8 mouse cellular contexts compared by ENCODE assay signal in genomic region chr9:107569270-107569669, GRCm38 (mm10). TPM values are rescaled to one million over a fixed set of nuclear protein-coding genes. Genes with fewer than 3 reads are reported as not detected.
DNase-seq lines count a peak whose midpoint lies in the region; ATAC-seq and TF ChIP-seq lines count a peak whose summit lies in the region.

No protein-coding gene starts in this region.

- no peak for DNase-seq in kidney, postnatal 4 days
- DNase-seq in midbrain, postnatal 0 days (ENCODE audit: low spot score): no peak
- no peak for DNase-seq in layer of hippocampus, postnatal 14 days (ENCODE audit: low spot score in 2 of 2)
- no peak for DNase-seq in left cerebral cortex, adult 9 months (ENCODE audit: low spot score in 2 of 2)
- DNase-seq in adrenal gland, postnatal 25 days: no peak

- WGBS in kidney, embryonic 16.5 days: 1% methylated on average over 23 of the region's 23 CpGs
- WGBS in midbrain, postnatal 0 days: under 1% methylated on average over 20 of the region's 23 CpGs

- no peak; the same call in none of the 2 replicates for ATAC-seq in kidney, embryonic 16.5 days (ENCODE audit: low FRiP score, low TSS enrichment)
- peak; percentile 19 for ATAC-seq in inflammation-experienced regulatory T-cells, adult 6 months
- peak; percentile 31 for ATAC-seq in midbrain, postnatal 0 days (ENCODE audit: low FRiP score)

- peak overlapping the region; percentile 96 for H3K27ac ChIP-seq in kidney, embryonic 16.5 days (ENCODE audit: low read length)
- H3K27ac ChIP-seq in cortical plate, adult 2 months (ENCODE audit: insufficient read depth, low read length): peak overlapping the region; percentile 81; the same call in 1 of the 2 replicates
- H3K27ac ChIP-seq in midbrain, postnatal 0 days (ENCODE audit: low read depth, low read length): peak overlapping the region; percentile 80

- TF ChIP-seq CTCF in cortical plate, adult 2 months (IDR thresholded peaks at IDR 0.05; ENCODE audit: extremely low read depth, insufficient read depth, low read length): no peak
- TF ChIP-seq CTCF in midbrain, postnatal 0 days (IDR thresholded peaks at IDR 0.05): no peak

- no peaks in the 10 kb centered on the region for H3K27me3 ChIP-seq in kidney, embryonic 16.5 days (ENCODE audit: insufficient read depth, low read length)
- H3K27me3 ChIP-seq in midbrain, postnatal 0 days (ENCODE audit: insufficient read depth, low read length): no peaks in the 10 kb centered on the region

- peak overlapping the region; percentile 85 for H3K9ac ChIP-seq in kidney, embryonic 16.5 days (replicated peaks; ENCODE audit: low read length)
- H3K9ac ChIP-seq in midbrain, postnatal 0 days (replicated peaks; ENCODE audit: low read length, poor library complexity, severe bottlenecking): peak overlapping the region; percentile 77

- H3K4me3 ChIP-seq in kidney, embryonic 16.5 days (ENCODE audit: low read length): peak overlapping the region; percentile 87
- peak overlapping the region; percentile 89 for H3K4me3 ChIP-seq in cortical plate, adult 2 months (ENCODE audit: insufficient read depth, low read length)
- H3K4me3 ChIP-seq in midbrain, postnatal 0 days (ENCODE audit: low read depth, low read length): peak overlapping the region; percentile 76

- H3K4me1 ChIP-seq in kidney, embryonic 16.5 days (ENCODE audit: insufficient read depth, low read length): peaks cover 45% of the 10 kb centered on the region
- peaks cover 7% of the 10 kb centered on the region for H3K4me1 ChIP-seq in cortical plate, adult 2 months (ENCODE audit: control insufficient read depth, insufficient read depth, low read length)
- peaks cover 20% of the 10 kb centered on the region for H3K4me1 ChIP-seq in midbrain, postnatal 0 days (ENCODE audit: insufficient read depth, low read length)

- H3K4me2 ChIP-seq in kidney, embryonic 16.5 days (replicated peaks; ENCODE audit: low read depth, low read length): peak overlapping the region; percentile 58
- H3K4me2 ChIP-seq in midbrain, postnatal 0 days (ENCODE audit: low read depth, low read length, poor library complexity, severe bottlenecking): peak overlapping the region; percentile 80

- H3K36me3 ChIP-seq in kidney, embryonic 16.5 days (ENCODE audit: insufficient read depth, low read length): peaks cover 43% of the 10 kb centered on the region
- peaks cover 23% of the 10 kb centered on the region for H3K36me3 ChIP-seq in midbrain, postnatal 0 days (ENCODE audit: insufficient read depth, low read length)

- TF ChIP-seq POLR2A in cortical plate, adult 2 months (IDR thresholded peaks at IDR 0.05; ENCODE audit: extremely low read depth, insufficient read depth, low read length): no peak

- H3K9me3 ChIP-seq in kidney, embryonic 16.5 days (ENCODE audit: low read length): no peaks in the 10 kb centered on the region
- no peaks in the 10 kb centered on the region for H3K9me3 ChIP-seq in midbrain, postnatal 0 days (ENCODE audit: low read length)

RNA-seq across cellular contexts. Expression of gene Hyal2, which starts 1.5 kb away (rescaled TPM):
- polyA plus RNA-seq in kidney, embryonic 16.5 days (2015; fragmentation: Nextera tagmentation; extraction: Ambion mirVana): 131 and 132 TPM in 2 replicates
- 9.7 and 10.3 TPM in 2 replicates for polyA plus RNA-seq in cortical plate, adult 2 months (2012; rRNA removed)
- 10 to 100 TPM in 2 of 3 experiments, 1 to 10 TPM in 1; 8.2 to 13.9 (median 10.3) TPM for polyA plus RNA-seq in inflammation-experienced regulatory T-cells, adult 6 months (2017; shearing (Covaris generic))
- total RNA-seq in midbrain, postnatal 0 days (2014; rRNA removed): 65.3 and 65.4 TPM in 2 replicates
- polyA plus RNA-seq in midbrain, postnatal 0 days (2015; fragmentation: Nextera tagmentation; extraction: Ambion mirVana): 42.7 and 47.9 TPM in 2 replicates
- 10 to 100 TPM; 14.6 to 16.8 TPM for total RNA-seq in layer of hippocampus, postnatal 14 days (2021)
- 31.1 and 36.1 TPM in 2 replicates for total RNA-seq in adrenal gland, postnatal 25 days (2021)

RNA-seq across cellular contexts. Expression of gene Tusc2, which starts 6.2 kb away (rescaled TPM):
- polyA plus RNA-seq in kidney, embryonic 16.5 days (2015; fragmentation: Nextera tagmentation; extraction: Ambion mirVana): 45.3 and 48.0 TPM in 2 replicates
- polyA plus RNA-seq in cortical plate, adult 2 months (2012; rRNA removed): 139 and 143 TPM in 2 replicates
- polyA plus RNA-seq in inflammation-experienced regulatory T-cells, adult 6 months (2017; shearing (Covaris generic)): 1 to 10 TPM; 5.3 to 8.5 (median 7.7) TPM
- 136 and 142 TPM in 2 replicates for total RNA-seq in midbrain, postnatal 0 days (2014; rRNA removed)
- polyA plus RNA-seq in midbrain, postnatal 0 days (2015; fragmentation: Nextera tagmentation; extraction: Ambion mirVana): 132 and 137 TPM in 2 replicates
- total RNA-seq in layer of hippocampus, postnatal 14 days (2021): 10 to 100 TPM; 63.0 to 64.1 TPM
- 48.2 and 48.4 TPM in 2 replicates for total RNA-seq in adrenal gland, postnatal 25 days (2021)

RNA-seq across cellular contexts. Expression of gene Hyal1, which starts 7.5 kb away (rescaled TPM):
- 10.6 and 12.3 TPM in 2 replicates for polyA plus RNA-seq in kidney, embryonic 16.5 days (2015; fragmentation: Nextera tagmentation; extraction: Ambion mirVana)
- 5.0 and 5.7 TPM in 2 replicates for polyA plus RNA-seq in cortical plate, adult 2 months (2012; rRNA removed)
- 1 to 10 TPM; 2.9 to 7.0 (median 5.8) TPM for polyA plus RNA-seq in inflammation-experienced regulatory T-cells, adult 6 months (2017; shearing (Covaris generic))
- total RNA-seq in midbrain, postnatal 0 days (2014; rRNA removed): 2.4 and 3.5 TPM in 2 replicates
- polyA plus RNA-seq in midbrain, postnatal 0 days (2015; fragmentation: Nextera tagmentation; extraction: Ambion mirVana): 2.5 and 2.9 TPM in 2 replicates
- total RNA-seq in layer of hippocampus, postnatal 14 days (2021): 1 to 10 TPM; 4.8 to 6.3 TPM
- total RNA-seq in adrenal gland, postnatal 25 days (2021): 10.9 and 11.6 TPM in 2 replicates

RNA-seq across cellular contexts. Expression of gene Naa80, which starts 9.4 kb away (rescaled TPM):
- polyA plus RNA-seq in kidney, embryonic 16.5 days (2015; fragmentation: Nextera tagmentation; extraction: Ambion mirVana): 21.8 and 24.1 TPM in 2 replicates
- polyA plus RNA-seq in cortical plate, adult 2 months (2012; rRNA removed): 13.8 and 13.9 TPM in 2 replicates
- 10 to 100 TPM; 13.8 to 23.8 (median 19.2) TPM for polyA plus RNA-seq in inflammation-experienced regulatory T-cells, adult 6 months (2017; shearing (Covaris generic))
- 22.7 and 35.4 TPM in 2 replicates for total RNA-seq in midbrain, postnatal 0 days (2014; rRNA removed)
- polyA plus RNA-seq in midbrain, postnatal 0 days (2015; fragmentation: Nextera tagmentation; extraction: Ambion mirVana): 20.4 and 24.4 TPM in 2 replicates
- 10 to 100 TPM in 1 of 2 experiments, 1 to 10 TPM in 1; 9.5 to 10.0 TPM for total RNA-seq in layer of hippocampus, postnatal 14 days (2021)
- 21.2 and 21.4 TPM in 2 replicates for total RNA-seq in adrenal gland, postnatal 25 days (2021)

RNA-seq across cellular contexts. Expression of gene Hyal3, which starts 11.3 kb away (rescaled TPM):
- 1.3 and 1.6 TPM in 2 replicates for polyA plus RNA-seq in kidney, embryonic 16.5 days (2015; fragmentation: Nextera tagmentation; extraction: Ambion mirVana)
- polyA plus RNA-seq in cortical plate, adult 2 months (2012; rRNA removed): 0.44 and 0.48 TPM in 2 replicates
- polyA plus RNA-seq in inflammation-experienced regulatory T-cells, adult 6 months (2017; shearing (Covaris generic)): 1 to 10 TPM in 1 of 3 experiments, under 1 TPM in 2; 0.59 to 1.7 (median 0.94) TPM
- 1.1 and 4.3 TPM in 2 replicates for total RNA-seq in midbrain, postnatal 0 days (2014; rRNA removed)
- 1.8 and 2.2 TPM in 2 replicates for polyA plus RNA-seq in midbrain, postnatal 0 days (2015; fragmentation: Nextera tagmentation; extraction: Ambion mirVana)
- 1 to 10 TPM in 1 of 2 experiments, under 1 TPM in 1; 0.95 to 1.5 TPM for total RNA-seq in layer of hippocampus, postnatal 14 days (2021)
- 2.0 and 2.8 TPM in 2 replicates for total RNA-seq in adrenal gland, postnatal 25 days (2021)
